Mouse (Mus musculus): Measurements from ENCODE around the gene Eif4g3. TPM values are rescaled to one million over a fixed set of nuclear protein-coding genes. Genes with fewer than 3 reads are reported as not detected.

Gene Eif4g3
- polyA plus RNA-seq, 1 experiment from 2014 or later = 35.4 TPM

DNA sequence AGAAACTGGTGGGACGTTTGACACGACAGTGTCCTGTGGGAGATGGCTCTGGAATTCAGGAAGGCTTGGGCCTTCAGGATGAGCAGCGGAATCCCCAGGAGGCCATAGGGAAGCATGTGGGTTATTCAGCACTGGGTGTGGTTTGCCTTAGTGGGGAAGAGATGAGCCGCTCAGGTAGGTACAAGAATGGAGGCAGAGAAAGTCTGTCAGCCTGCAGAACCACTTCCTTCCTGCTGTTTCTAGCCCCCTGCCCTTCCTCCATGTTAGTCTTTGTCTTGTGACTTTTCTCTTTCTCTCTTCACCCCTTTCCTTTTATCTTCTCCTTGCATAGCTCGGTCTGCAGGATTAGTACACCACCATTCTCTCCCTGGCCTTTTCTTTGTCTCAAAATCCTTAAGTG, 229.6 kb downstream of the Eif4g3 start:
- Histone ChIP-seq H3K27me3 (replicated peaks; ENCODE audit: control insufficient read depth, insufficient read depth, low read length) (no peaks in the 10 kb centered on the region), H3K36me3 (ENCODE audit: control insufficient read depth, insufficient read depth, low read length) (peaks cover 66% of the 10 kb centered on the region), H3K4me1 (ENCODE audit: control insufficient read depth, insufficient read depth, low read length) (peaks cover 14% of the 10 kb centered on the region), H3K4me2 (ENCODE audit: low read depth, low read length) (no peak overlapping the region), H3K9me3 (ENCODE audit: control insufficient read depth, low read length) (no peaks in the 10 kb centered on the region), H3K9ac (ENCODE audit: low read depth, low read length) (no peak overlapping the region), H3K4me3 (ENCODE audit: low read depth, low read length) (no peak overlapping the region), H3K27ac (replicated peaks; ENCODE audit: low read depth, low read length) (no peak overlapping the region)
- 79% methylated on average over 5 of the region's 5 CpGs for WGBS
- DNase-seq (ENCODE audit: low spot score) = no peak
- no peak for ATAC-seq (ENCODE audit: low read depth)

DNA sequence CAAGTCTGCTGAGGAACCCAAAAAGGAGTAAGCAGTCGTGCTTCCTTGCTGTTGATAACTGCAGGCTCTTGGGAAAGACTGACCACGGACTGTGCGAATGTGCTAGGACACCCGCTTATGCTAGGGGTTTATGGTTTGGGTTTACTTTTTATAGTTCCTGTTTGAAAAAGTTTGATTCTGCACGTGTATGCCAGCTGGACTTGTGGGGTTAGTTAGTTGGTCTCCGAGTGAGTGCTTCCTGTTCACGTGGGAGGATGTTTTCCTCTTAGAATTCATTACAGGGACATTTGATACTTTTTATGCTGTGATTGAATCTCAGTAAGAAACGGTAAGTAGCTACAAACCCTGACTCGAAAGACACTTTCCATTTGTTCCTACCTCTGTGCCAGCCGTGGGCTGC, 230.8 kb downstream of the Eif4g3 start:
- Histone ChIP-seq H3K27me3 (replicated peaks; ENCODE audit: control insufficient read depth, insufficient read depth, low read length) (no peaks in the 10 kb centered on the region), H3K9me3 (ENCODE audit: control insufficient read depth, low read length) (no peaks in the 10 kb centered on the region), H3K4me2 (ENCODE audit: low read depth, low read length) (no peak overlapping the region), H3K9ac (ENCODE audit: low read depth, low read length) (no peak overlapping the region), H3K36me3 (ENCODE audit: control insufficient read depth, insufficient read depth, low read length) (peaks cover 75% of the 10 kb centered on the region), H3K27ac (replicated peaks; ENCODE audit: low read depth, low read length) (no peak overlapping the region), H3K4me1 (ENCODE audit: control insufficient read depth, insufficient read depth, low read length) (peaks cover 5% of the 10 kb centered on the region), H3K4me3 (ENCODE audit: low read depth, low read length) (no peak overlapping the region)
- 71% methylated on average over 10 of the region's 10 CpGs for WGBS
- ATAC-seq (ENCODE audit: low read depth) (no peak), DNase-seq (ENCODE audit: low spot score) (no peak)

DNA sequence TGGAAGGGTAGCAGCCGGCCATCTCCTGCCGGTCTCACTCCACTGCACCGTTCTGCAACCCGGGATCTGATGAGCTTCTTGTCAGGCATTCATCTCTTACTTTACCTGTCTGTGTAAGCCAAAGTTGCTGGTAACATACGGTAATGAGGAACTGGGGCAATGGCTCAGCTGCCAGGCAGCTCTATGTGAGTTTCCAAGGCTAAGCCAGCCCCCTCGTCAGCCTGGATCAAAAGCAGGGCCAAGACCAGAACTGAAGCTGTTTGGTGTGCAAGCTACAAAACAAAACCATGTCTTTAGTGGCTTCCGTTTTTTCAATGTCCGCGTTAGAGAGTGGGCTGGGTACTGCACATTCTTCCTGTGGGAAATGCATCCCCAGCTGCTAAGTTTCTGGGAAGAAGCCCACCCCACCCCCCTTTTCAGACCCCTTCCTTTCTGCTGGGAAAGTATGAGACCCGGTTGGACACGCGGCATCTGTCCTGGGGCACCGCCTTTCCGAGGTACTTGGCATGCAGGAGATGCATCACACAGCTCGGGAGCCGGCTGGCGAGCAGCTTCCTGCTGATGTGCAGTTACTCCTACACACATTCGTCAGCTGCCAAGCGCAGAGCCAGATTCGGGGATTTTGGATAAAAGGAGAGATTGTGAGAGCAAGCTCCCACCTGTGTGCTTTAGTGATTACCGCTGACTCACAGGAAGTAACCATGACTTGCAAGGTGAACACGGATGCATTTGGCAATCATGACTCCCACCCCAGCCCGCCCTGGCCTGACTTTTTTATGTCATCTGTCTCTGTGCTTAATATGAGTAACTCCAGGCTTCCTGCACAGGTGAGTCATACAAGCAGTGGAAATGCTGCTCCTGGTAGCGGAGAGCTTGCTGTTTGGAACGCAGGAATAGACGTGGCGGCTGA, 254.2 kb downstream of the Eif4g3 start:
- Histone ChIP-seq H3K9ac (ENCODE audit: low read depth, low read length) (no peak overlapping the region), H3K9me3 (ENCODE audit: control insufficient read depth, low read length) (no peaks in the 10 kb centered on the region), H3K27ac (replicated peaks; ENCODE audit: low read depth, low read length) (no peak overlapping the region), H3K27me3 (replicated peaks; ENCODE audit: control insufficient read depth, insufficient read depth, low read length) (peaks cover 27% of the 10 kb centered on the region), H3K4me1 (ENCODE audit: control insufficient read depth, insufficient read depth, low read length) (peaks cover 25% of the 10 kb centered on the region), H3K36me3 (ENCODE audit: control insufficient read depth, insufficient read depth, low read length) (peaks cover 60% of the 10 kb centered on the region), H3K4me2 (ENCODE audit: low read depth, low read length) (no peak overlapping the region), H3K4me3 (ENCODE audit: low read depth, low read length) (no peak overlapping the region)
- WGBS = 76% methylated on average over 27 of the region's 27 CpGs
- no peak for ATAC-seq (ENCODE audit: low read depth)
- DNase-seq (ENCODE audit: low spot score) = no peak

DNA sequence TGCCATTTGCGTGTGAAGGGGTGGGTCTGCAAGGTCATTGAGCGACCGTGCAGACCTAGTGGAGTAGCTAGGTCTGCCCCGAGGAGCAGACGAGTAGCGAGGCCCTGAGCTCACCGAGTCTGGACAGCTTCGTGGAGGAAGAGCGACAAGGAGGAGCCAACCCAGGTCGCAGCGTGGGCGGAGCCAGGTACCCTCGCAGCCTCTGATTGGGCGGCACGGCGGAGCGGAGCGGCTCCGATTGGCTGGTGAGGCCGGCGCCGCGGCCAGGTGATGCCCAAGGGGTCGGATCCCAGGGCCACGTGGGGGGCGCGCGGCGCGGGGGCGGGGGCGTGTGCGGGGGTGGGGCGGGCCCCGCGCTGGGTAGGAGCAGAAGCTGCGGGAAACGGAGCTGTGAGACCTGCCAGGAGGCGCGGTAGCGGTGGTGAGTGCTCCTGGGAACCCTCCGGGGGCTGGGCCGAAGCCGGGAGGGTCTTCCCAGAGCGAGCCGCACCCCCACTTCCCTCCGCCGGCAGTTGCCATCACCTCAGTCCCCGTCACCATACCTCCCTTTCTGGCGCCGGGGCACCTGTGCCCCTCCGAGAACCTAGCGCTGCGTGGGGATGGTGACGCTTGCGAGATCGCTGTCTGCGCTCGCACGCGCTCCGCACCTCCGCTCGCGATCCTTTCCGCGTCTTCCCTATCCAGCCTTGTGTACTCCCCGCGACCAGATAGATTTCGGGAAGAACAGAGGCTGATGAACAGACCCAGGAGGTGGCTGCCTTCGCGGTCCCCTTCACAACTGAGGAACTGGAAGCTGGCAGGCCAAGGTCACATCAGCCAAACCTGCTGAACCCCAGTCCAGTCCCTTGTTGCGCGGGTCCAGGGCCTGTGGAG, 257.5 kb downstream of the Eif4g3 start, which contains the start of the genes Sh2d5 and Kif17:
TSS of gene Sh2d5 (plus strand) at position 316 of the 873 bp plus-strand sequence.
TSS of gene Kif17 (plus strand) at position 348 of the 873 bp plus-strand sequence.
- peaks cover 27% of the 10 kb centered on the region for H3K36me3 ChIP-seq (ENCODE audit: control insufficient read depth, insufficient read depth, low read length)
- H3K9me3 ChIP-seq (ENCODE audit: control insufficient read depth, low read length) = no peaks in the 10 kb centered on the region
- DNase-seq (ENCODE audit: low spot score) (peak; percentile 83), ATAC-seq (ENCODE audit: low read depth) (peak; percentile 90)
- H3K4me1 ChIP-seq (ENCODE audit: control insufficient read depth, insufficient read depth, low read length) = peaks cover 32% of the 10 kb centered on the region
- H3K9ac ChIP-seq (ENCODE audit: low read depth, low read length) = peak within 1 kb of the TSS; percentile 58
- no peak within 1 kb of the TSS for H3K27ac ChIP-seq (replicated peaks; ENCODE audit: low read depth, low read length)
- H3K4me3 ChIP-seq (ENCODE audit: low read depth, low read length) = peak within 1 kb of the TSS; percentile 52
- H3K4me2 ChIP-seq (ENCODE audit: low read depth, low read length) = peak within 1 kb of the TSS; percentile 100
- 0% methylated on average over 26 of the region's 74 CpGs for WGBS
- H3K27me3 ChIP-seq (replicated peaks; ENCODE audit: control insufficient read depth, insufficient read depth, low read length) = peaks cover 31% of the 10 kb centered on the region

DNA sequence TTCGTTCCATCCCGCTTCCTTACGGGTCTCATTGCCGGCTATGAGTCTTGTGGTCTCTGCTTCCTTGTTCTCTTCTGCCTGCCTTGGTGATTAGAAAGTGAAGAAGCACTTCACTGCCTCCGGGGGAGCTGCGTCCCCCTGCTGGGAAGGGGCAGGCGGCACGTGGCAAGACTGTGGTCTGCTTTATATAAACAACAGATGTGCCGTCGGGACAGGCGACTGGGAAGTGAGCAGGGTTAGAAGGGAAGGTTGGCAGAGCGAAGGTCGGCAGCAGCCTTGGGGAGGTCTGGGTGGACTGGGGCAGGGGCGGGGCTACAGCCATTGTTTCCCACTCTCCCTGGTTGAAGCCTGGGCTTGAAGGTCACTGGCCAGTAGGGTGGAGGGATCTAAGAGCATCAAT, 259.0 kb downstream of the Eif4g3 start:
- peak overlapping the region; percentile 46 for H3K4me2 ChIP-seq (ENCODE audit: low read depth, low read length)
- no peak overlapping the region for H3K27ac ChIP-seq (replicated peaks; ENCODE audit: low read depth, low read length)
- H3K9me3 ChIP-seq (ENCODE audit: control insufficient read depth, low read length) = no peaks in the 10 kb centered on the region
- peak; percentile 24; the same call in 1 of the 2 replicates for ATAC-seq (ENCODE audit: low read depth)
- H3K4me3 ChIP-seq (ENCODE audit: low read depth, low read length) = peak overlapping the region; percentile 17
- no peak overlapping the region for H3K9ac ChIP-seq (ENCODE audit: low read depth, low read length)
- peak; percentile 70 for DNase-seq (ENCODE audit: low spot score)
- peaks cover 31% of the 10 kb centered on the region for H3K27me3 ChIP-seq (replicated peaks; ENCODE audit: control insufficient read depth, insufficient read depth, low read length)
- H3K36me3 ChIP-seq (ENCODE audit: control insufficient read depth, insufficient read depth, low read length) = peaks cover 12% of the 10 kb centered on the region; the same call in 1 of the 2 replicates
- H3K4me1 ChIP-seq (ENCODE audit: control insufficient read depth, insufficient read depth, low read length) = peaks cover 32% of the 10 kb centered on the region
- 1% methylated on average over 14 of the region's 14 CpGs for WGBS

DNA sequence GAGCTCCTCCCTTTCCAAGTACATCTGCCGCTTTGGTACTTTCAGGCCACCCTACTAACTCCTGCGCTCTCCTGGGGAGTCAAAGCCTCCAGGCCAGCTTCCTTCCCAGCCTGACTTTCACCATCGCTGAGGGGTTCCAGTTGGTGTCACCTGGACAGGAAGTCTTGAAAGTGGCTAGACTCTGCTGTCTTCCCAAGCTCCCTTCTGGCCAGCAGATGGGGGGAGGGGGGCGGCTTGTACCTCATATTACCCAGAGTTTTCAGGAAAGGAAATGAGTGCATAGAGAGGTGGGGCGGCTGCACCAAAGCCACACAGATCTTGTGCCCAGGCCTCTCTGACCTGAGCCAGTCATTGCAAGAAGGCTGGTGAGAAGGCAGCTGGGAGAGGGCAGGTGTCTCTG, 259.4 kb downstream of the Eif4g3 start:
- peak overlapping the region; percentile 46 for H3K4me2 ChIP-seq (ENCODE audit: low read depth, low read length)
- ATAC-seq (ENCODE audit: low read depth) (no peak), DNase-seq (ENCODE audit: low spot score) (no peak)
- peaks cover 32% of the 10 kb centered on the region for H3K4me1 ChIP-seq (ENCODE audit: control insufficient read depth, insufficient read depth, low read length)
- no peak overlapping the region for H3K9ac ChIP-seq (ENCODE audit: low read depth, low read length)
- peak overlapping the region; percentile 17; the same call in 1 of the 2 replicates for H3K4me3 ChIP-seq (ENCODE audit: low read depth, low read length)
- no peaks in the 10 kb centered on the region for H3K9me3 ChIP-seq (ENCODE audit: control insufficient read depth, low read length)
- H3K27ac ChIP-seq (replicated peaks; ENCODE audit: low read depth, low read length) = no peak overlapping the region
- WGBS = 14% methylated on average over 5 of the region's 5 CpGs
- H3K27me3 ChIP-seq (replicated peaks; ENCODE audit: control insufficient read depth, insufficient read depth, low read length) = peaks cover 31% of the 10 kb centered on the region
- peaks cover 8% of the 10 kb centered on the region; the same call in 1 of the 2 replicates for H3K36me3 ChIP-seq (ENCODE audit: control insufficient read depth, insufficient read depth, low read length)

DNA sequence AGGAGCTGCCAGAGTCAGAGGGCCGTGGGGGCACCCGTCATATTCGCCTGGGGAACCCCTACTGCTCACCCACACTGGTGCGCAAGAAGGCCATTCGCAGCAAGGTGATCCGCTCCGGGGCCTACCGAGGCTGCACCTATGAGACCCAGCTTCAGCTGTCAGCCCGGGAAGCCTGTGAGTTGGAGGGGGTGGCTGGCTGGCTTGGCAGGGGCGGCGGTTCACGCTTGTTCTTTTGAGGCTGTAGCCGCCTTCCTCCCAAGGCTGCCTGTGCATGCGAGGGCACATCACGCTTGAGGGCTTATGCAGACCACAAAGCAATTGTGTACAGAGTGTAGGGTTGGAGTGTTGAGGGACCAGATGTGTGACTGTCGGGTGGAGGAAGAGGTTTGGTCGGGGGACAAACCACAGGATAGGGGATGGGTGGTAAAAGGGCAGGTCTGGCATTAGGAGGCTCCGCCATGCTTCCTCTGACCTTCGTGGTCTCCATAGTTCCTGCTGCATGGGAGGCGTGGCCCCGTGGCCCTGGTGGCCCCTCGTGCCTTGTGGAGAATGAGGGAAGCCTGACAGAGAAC, 264.4 kb downstream of the Eif4g3 start:
- no peak overlapping the region for H3K4me3 ChIP-seq (ENCODE audit: low read depth, low read length)
- DNase-seq (ENCODE audit: low spot score) (no peak), ATAC-seq (ENCODE audit: low read depth) (no peak)
- H3K4me2 ChIP-seq (ENCODE audit: low read depth, low read length) = no peak overlapping the region
- peaks cover 4% of the 10 kb centered on the region for H3K4me1 ChIP-seq (ENCODE audit: control insufficient read depth, insufficient read depth, low read length)
- H3K9me3 ChIP-seq (ENCODE audit: control insufficient read depth, low read length) = no peaks in the 10 kb centered on the region
- no peaks in the 10 kb centered on the region for H3K36me3 ChIP-seq (ENCODE audit: control insufficient read depth, insufficient read depth, low read length)
- no peak overlapping the region for H3K27ac ChIP-seq (replicated peaks; ENCODE audit: low read depth, low read length)
- H3K27me3 ChIP-seq (replicated peaks; ENCODE audit: control insufficient read depth, insufficient read depth, low read length) = 0 out of 2 replicates have a peak, but pooled peaks cover 4% of the 10 kb centered on the region
- 79% methylated on average over 22 of the region's 22 CpGs for WGBS
- H3K9ac ChIP-seq (ENCODE audit: low read depth, low read length) = no peak overlapping the region
